Mouse (Mus musculus): Measurements from ENCODE around the gene Vwa7.

Gene Vwa7

DNA sequence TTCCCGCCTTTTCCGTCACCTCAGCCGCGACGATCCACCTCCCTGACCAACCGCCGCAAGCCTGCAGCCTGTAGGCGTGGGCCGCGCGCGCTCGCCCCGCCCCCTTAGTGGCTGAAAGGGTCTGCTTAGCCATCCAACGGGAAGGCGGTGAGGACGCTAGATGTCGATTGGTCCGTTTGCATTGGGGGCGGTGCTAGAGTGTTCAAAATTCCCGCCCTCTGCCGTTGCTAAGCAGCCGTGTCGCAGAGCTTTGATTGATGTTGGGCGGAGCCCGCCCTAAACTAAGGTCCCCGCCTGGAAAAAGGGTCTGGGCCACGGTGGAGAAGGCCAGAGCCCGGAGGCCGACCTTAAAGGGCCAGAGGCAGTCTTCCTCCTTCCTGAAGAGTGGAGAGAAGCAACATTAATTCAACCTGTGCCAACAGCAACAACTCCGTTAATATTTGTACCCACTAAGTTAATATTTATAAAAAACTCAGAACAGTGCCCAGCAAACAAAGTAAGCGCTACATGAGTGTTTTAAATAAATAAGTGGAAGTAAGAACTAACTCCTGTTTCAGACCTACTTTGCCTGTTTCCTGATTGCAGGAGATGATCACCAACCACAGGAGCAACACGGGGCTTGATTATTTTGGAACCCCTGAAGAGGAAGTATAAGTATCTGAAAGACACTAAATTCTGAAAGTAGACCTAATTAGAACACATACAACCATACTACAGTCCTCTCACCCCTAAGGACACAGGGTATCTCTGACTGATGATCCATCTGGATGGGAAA is 30.5 kb downstream of the Vwa7 start, which contains the start of gene Msh5:
TSS of gene Msh5 (minus strand) at position 65 of the 775 bp plus-strand sequence.
- DNase-seq (ENCODE audit: low spot score), result peak; percentile 99

GRCm38 (mm10) chr17:35047688-35048087 is 31.3 kb downstream of the Vwa7 start:
- no peak for DNase-seq (ENCODE audit: low spot score)

DNA sequence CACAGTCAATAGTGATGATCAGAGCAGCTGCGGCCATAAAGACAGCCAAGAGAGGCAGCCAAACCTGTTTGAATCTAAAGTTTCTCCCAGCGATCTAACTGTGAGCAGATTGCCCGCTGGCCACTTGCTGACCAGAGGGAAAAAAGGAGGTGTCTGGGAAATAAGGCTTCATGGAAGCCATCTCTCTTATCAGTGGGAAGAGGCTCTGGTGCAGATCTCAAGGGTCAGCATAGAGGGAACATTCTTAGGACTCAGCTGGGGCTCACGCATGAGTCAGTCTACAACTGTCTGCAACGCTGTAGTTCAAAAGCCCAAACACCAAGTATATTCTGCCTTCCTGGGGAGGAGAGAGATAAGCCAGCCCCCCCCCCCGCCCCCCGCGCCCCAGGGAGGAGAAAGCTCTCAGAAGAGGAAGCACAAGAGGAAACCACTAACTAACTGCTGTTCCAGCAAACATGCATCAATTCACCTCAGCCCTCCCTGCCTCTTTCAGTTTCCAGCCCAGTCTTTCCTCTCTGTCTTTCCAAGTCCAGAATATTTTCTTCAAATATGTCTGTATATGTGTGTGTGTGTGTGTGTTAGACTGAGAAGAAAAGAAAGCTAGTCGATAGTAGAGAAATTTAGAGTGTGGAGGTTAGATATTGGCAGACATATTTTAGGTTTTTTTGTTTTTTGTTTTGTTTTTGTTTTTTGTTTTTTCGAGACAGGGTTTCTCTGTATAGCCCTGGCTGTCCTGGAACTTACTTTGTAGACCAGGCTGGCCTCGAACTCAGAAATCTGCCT is 32.0 kb downstream of the Vwa7 start:
- no peak for DNase-seq (ENCODE audit: low spot score)

- no peak for DNase-seq (ENCODE audit: low spot score)
Measured at GRCm38 (mm10) chr17:35048932-35049440, 32.6 kb downstream of the Vwa7 start.

- DNase-seq (ENCODE audit: low spot score), result peak; percentile 76
Measured at GRCm38 (mm10) chr17:35049561-35050016, 33.2 kb downstream of the Vwa7 start, which contains the start of gene Clic1. Gene Clic1, plus strand, starts transcription at chr17:35049966.

- peak; percentile 86 for DNase-seq (ENCODE audit: low spot score)
Measured at GRCm38 (mm10) chr17:35050126-35050750, 33.9 kb downstream of the Vwa7 start.

GRCm38 (mm10) chr17:35051156-35052086 is 35.0 kb downstream of the Vwa7 start:
- DNase-seq (ENCODE audit: low spot score), result peak; percentile 67

- DNase-seq (ENCODE audit: low spot score), result no peak
Measured at GRCm38 (mm10) chr17:35052271-35052798, 36.0 kb downstream of the Vwa7 start.

GRCm38 (mm10) chr17:35055691-35056495 is 39.5 kb downstream of the Vwa7 start:
- DNase-seq (ENCODE audit: low spot score), result no peak

GRCm38 (mm10) chr17:35057090-35057489 is 40.7 kb downstream of the Vwa7 start:
- no peak for DNase-seq (ENCODE audit: low spot score)

DNA sequence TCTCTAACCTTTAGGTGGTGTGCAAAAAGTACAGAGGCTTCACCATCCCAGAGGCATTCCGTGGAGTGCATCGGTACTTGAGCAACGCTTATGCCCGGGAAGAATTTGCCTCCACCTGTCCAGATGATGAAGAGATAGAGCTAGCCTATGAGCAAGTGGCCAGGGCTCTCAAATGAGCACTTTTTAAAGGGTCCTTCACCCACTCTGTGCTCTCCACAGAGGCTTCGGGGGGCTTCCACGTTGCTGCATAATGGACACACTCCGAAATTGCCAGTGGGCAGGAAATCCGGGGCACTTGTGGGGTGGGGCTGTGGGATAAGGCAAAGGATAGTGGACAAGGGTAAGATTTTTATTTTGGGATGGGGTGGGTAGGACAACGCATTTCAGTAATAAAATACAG is 41.9 kb downstream of the Vwa7 start:
- no peak for DNase-seq (ENCODE audit: low spot score)

DNA sequence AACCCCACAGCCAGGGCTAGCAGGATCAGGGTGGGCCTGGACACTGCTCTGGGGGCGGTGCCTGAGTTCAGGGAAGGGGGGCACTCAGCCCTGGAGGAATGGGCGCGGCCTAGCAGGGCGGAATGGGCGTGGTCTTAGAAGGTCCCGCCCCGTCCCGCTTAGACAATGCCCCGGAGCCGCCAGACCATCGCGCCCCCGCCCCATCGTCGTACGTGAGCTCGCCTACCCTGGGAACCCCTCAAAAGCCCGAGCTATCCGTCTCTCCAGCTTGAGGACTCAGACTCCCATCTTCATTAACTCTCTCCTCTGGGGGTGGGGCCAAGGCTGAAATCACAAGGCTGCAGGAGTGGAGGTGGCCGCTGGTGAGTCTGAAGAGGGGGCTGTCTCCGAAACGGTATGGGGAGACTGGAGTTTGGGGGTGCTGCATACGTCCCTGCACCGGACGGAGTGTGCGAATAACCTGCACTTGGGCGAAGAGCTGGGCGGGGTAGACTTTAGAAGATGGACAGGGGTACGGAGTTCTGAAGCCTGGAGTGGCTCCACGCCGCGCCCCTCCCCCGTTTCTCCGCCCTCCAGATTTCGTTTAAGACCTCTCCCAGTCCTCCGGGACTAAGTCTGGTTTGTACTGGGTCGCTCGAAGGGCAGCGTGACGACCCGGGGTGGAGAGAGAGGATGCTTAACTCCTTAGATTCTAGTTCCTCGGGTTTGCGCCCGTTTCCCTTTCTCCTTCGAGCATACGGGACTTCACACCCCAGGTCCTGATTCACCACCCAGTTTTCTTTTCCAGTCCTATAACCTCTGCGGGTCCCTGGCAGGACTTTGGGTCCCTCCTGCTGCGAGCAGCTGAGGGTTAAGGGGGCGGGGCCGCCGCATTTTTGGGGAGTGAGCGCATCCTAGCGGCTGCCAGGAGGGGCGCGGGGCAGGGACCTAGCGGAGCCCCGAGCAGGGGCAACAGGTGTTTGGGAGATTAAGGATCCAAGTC is 42.8 kb downstream of the Vwa7 start, which contains the start of gene Ddah2:
TSS of gene Ddah2 (plus strand) at position 125 of the 982 bp plus-strand sequence.
- DNase-seq (ENCODE audit: low spot score), result peak; percentile 97

DNA sequence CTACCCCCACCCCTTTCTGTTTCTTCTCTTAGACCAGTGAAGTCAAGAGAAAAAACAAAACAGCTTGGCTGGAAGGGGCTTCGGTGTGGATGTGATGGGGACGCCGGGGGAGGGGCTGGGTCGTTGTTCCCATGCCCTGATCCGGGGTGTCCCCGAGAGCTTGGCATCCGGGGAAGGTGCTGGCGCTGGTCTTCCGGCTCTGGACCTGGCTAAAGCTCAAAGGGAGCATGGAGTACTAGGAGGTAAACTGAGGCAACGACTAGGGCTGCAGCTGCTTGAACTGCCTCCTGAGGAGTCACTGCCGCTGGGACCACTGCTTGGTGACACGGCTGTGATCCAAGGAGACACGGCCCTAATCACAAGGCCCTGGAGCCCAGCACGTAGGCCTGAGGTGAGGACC is 43.7 kb downstream of the Vwa7 start:
- DNase-seq (ENCODE audit: low spot score), result no peak

DNA sequence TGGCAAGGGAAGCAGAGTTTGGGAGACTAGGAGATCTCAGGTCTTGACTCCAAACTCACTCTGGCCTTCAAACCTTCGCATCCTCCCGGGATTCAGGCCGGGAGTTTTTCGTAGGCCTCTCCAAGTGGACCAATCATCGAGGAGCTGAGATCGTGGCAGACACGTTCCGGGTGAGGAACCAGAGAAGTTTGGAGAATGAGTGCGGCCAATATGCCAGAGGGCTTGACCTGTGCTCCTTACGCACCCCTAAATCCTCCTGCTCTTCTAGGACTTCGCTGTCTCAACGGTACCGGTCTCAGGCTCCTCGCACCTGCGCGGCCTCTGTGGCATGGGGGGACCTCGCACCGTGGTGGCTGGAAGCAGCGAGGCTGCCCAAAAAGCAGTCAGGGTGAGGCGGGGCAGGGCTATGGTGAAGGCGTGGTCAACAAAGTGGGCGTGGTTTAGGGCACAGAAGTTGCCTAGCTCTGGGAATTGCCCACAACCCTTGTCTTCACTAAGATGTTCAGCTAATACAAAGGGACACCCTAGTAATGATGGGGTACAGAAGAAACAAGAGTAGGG is 44.4 kb downstream of the Vwa7 start:
- DNase-seq (ENCODE audit: low spot score), result peak; percentile 70

DNA sequence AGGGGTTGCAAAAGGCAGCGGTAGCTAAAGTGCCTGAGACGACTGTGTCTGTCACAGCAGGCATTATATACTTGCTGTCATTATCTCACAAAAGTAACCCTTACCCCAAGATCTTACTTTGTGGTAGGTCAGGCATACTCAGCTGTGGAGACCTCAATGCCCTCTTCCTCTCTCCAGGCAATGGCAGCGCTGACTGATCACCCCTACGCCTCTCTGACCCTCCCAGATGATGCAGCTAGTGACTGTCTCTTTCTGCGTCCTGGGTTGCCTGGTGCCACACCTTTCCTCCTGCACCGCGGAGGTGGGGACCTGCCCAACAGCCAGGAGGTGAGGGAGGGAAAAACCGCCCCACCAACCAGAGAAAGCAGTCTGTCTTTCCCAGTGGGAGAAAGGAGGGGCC is 44.9 kb downstream of the Vwa7 start:
- no peak for DNase-seq (ENCODE audit: low spot score)

DNA sequence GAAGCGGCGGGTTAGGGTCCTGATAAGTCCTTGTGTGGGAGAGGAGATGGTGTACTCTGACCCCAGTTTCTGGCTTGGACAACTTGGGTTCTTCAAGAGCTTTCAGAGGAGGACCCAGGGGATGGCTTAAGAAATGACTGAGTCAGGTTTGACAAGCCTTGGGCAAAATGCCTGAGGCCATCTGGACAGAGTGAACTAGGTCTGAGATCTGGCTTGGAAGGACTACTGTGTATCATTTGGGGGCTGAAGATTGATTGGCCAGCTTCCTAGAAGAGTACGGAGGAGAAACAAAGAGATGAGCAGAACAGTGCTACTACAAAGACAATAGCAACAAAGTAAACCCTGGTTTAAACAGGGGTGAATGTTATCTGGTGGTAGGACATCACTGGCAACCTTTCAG is 47.1 kb downstream of the Vwa7 start:
- DNase-seq (ENCODE audit: low spot score), result peak; percentile 67

GRCm38 (mm10) chr17:35064378-35064877 is 48.0 kb downstream of the Vwa7 start:
- no peak for DNase-seq (ENCODE audit: low spot score)
